Mouse (Mus musculus) liver, embryonic 14.5 days (tissue): ENCODE results near the gene Frmpd1. TPM values are rescaled to one million over a fixed set of nuclear protein-coding genes. Genes with fewer than 3 reads are reported as not detected.

Source experiments
- ATAC-seq: fragments of 200-750 bp; cut with Nextera tagmentation; 2 replicates; pipeline ENCODE4 v1.8.0; 2017; ENCODE audit warnings: moderate number of reproducible peaks, mild to moderate bottlenecking, moderate library complexity; ENCODE audit not compliant: insufficient read depth
- DNase-seq, 3 experiments: peaks; one replicate each; pipeline ENCODE4 v3.0.0-alpha.2; 2012 to 2013; ENCODE audit warnings: low read depth in 3 of 3, low spot score in 3 of 3
- H3K27ac ChIP-seq: fragments of 300-500 bp; sonication (generic); 2 replicates; pipeline ENCODE4 v1.5.1; 2014; ENCODE audit warnings: moderate library complexity, mild to moderate bottlenecking, control low read depth, inconsistent platforms
- H3K27me3 ChIP-seq: fragments of 300-500 bp; sonication (generic); 2 replicates; pipeline ENCODE4 v1.6.1; 2014; ENCODE audit warnings: mild to moderate bottlenecking, low read length, moderate library complexity; ENCODE audit not compliant: control insufficient read depth, insufficient read depth
- H3K36me3 ChIP-seq: fragments of 300-500 bp; sonication (generic); replicated peaks from 2 replicates; pipeline ENCODE4 v1.6.1; 2014; ENCODE audit warnings: low read depth; ENCODE audit not compliant: control insufficient read depth, insufficient read depth
- H3K4me1 ChIP-seq, 2 experiments: fragments of 200-500 bp in 1 of 2; fragments of 300-500 bp in 1 of 2; sonication (generic) in 1 of 2; replicated peaks; 2 replicates each; pipeline ENCODE4 v1.6.1; 2012 to 2014; ENCODE audit warnings: antibody characterized with exemption in 1 of 2, inconsistent platforms in 1 of 2, low read length in 1 of 2; ENCODE audit not compliant: control insufficient read depth in 2 of 2, insufficient read depth in 2 of 2
- H3K4me2 ChIP-seq: fragments of 300-500 bp; sonication (generic); 2 replicates; pipeline ENCODE4 v1.6.1; 2014; ENCODE audit warnings: low read depth, mild to moderate bottlenecking, control low read depth, moderate library complexity
- H3K4me3 ChIP-seq, 2 experiments: fragments of 200-500 bp in 1 of 2; fragments of 300-500 bp in 1 of 2; sonication (generic) in 1 of 2; 2 replicates each; pipeline ENCODE4 v1.5.1; 2012 to 2014; ENCODE audit warnings: low read depth in 2 of 2, low read length in 2 of 2, mild to moderate bottlenecking in 2 of 2, control low read depth in 1 of 2, inconsistent platforms in 1 of 2, moderate library complexity in 1 of 2; ENCODE audit not compliant: insufficient read depth in 1 of 2
- H3K9ac ChIP-seq: fragments of 300-500 bp; sonication (generic); replicated peaks from 2 replicates; pipeline ENCODE4 v1.6.1; 2014; ENCODE audit warnings: mild to moderate bottlenecking, control low read depth, moderate library complexity
- H3K9me3 ChIP-seq: fragments of 300-500 bp; sonication (generic); 2 replicates; pipeline ENCODE4 v1.6.1; 2016; ENCODE audit warnings: low read length, mixed read lengths; ENCODE audit not compliant: control insufficient read depth
- CTCF ChIP-seq: IDR thresholded peaks from 2 replicates; pipeline ENCODE4 v1.5.1; 2016; ENCODE audit warnings: antibody characterized with exemption, low read depth, control low read depth
- EP300 ChIP-seq: IDR thresholded peaks from 2 replicates; pipeline ENCODE4 v1.6.1; 2016; ENCODE audit warnings: antibody characterized with exemption, low read depth
- WGBS: fragments of 180-500 bp; shearing (Covaris S2); extraction: QIAGEN DNeasy Blood & Tissue Kit; methylation state at CpG from one replicate; pipeline ENCODE4 v1.1.7; 2014; ENCODE audit not compliant: insufficient replicate concordance; 5-methylcytosine and 5-hydroxymethylcytosine counted together
- polyA plus RNA-seq, 2 experiments: library from polyadenylated mRNA; depleted of rRNA in 1 of 2; stranded (reverse) in 1 of 2; unstranded in 1 of 2; fragments of >200 nt; fragmentation: Nextera tagmentation in 1 of 2; extraction: Ambion mirVana in 1 of 2; gene quantifications; 2 replicates each; pipeline versions ENCODE4 v1.2.1 to v1.2.3; 2012 to 2014

Gene Frmpd1
- polyA plus RNA-seq (2012; rRNA removed) (0.10 and 0.16 TPM in 2 replicates), polyA plus RNA-seq (2014; fragmentation: Nextera tagmentation; extraction: Ambion mirVana) (0.08 and 0.28 TPM in 2 replicates)

- ATAC-seq (0 out of 2 replicates have a peak, but pooled peaks have one; percentile 39), DNase-seq (no peak)
- Histone ChIP-seq H3K4me1 (no peaks in the 10 kb centered on the region), H3K4me2 (peak within 1 kb of the TSS; percentile 75), H3K27ac (no peak within 1 kb of the TSS), H3K9me3 (no peaks in the 10 kb centered on the region), H3K27me3 (peaks cover 39% of the 10 kb centered on the region), H3K36me3 (no peaks in the 10 kb centered on the region), H3K4me3 (peak within 1 kb of the TSS; percentile 31 to 53), H3K9ac (0 out of 2 replicates have a peak within 1 kb of the TSS, but pooled peaks have one; percentile 16)
- WGBS, result under 1% methylated on average over 70 of the region's 85 CpGs
- TF ChIP-seq EP300, result no peak
- TF ChIP-seq CTCF, result no peak
Measured at GRCm38 (mm10) chr4:45184521-45185330, at the start of gene Frmpd1. Gene Frmpd1, plus strand, starts transcription at chr4:45184875.

GRCm38 (mm10) chr4:45137636-45138035, 47.0 kb upstream of the Frmpd1 start:
- Histone ChIP-seq H3K27me3 (no peaks in the 10 kb centered on the region), H3K9me3 (no peaks in the 10 kb centered on the region), H3K4me1 (0 out of 4 replicates have a peak, but pooled peaks cover 0 to 1% of the 10 kb centered on the region in 2 experiments), H3K36me3 (no peaks in the 10 kb centered on the region), H3K27ac (no peak overlapping the region), H3K9ac (no peak overlapping the region), H3K4me3 (no peak overlapping the region), H3K4me2 (no peak overlapping the region)
- 31% methylated on average over 4 of the region's 4 CpGs for WGBS
- no peak for DNase-seq
- TF ChIP-seq EP300, result no peak
- no peak for TF ChIP-seq CTCF
- ATAC-seq, result no peak

- no peaks in the 10 kb centered on the region for H3K36me3 ChIP-seq
- 47% methylated on average over 5 of the region's 5 CpGs for WGBS
- H3K4me1 ChIP-seq, result 0 out of 4 replicates have a peak, but pooled peaks cover 0 to 1% of the 10 kb centered on the region in 2 experiments
- DNase-seq (no peak), ATAC-seq (no peak)
- H3K4me2 ChIP-seq, result no peak overlapping the region
- H3K27me3 ChIP-seq, result no peaks in the 10 kb centered on the region
- H3K9me3 ChIP-seq, result no peaks in the 10 kb centered on the region
- no peak overlapping the region for H3K9ac ChIP-seq
- TF ChIP-seq EP300, result no peak
- TF ChIP-seq CTCF, result no peak
- H3K27ac ChIP-seq, result no peak overlapping the region
- no peak overlapping the region for H3K4me3 ChIP-seq
Measured at GRCm38 (mm10) chr4:45141835-45142234, 42.8 kb upstream of the Frmpd1 start.

- DNase-seq (no peak), ATAC-seq (no peak)
- Histone ChIP-seq H3K4me1 (0 out of 4 replicates have a peak, but pooled peaks cover 0 to 1% of the 10 kb centered on the region in 2 experiments), H3K9me3 (no peaks in the 10 kb centered on the region), H3K27ac (no peak overlapping the region), H3K4me3 (no peak overlapping the region), H3K9ac (no peak overlapping the region), H3K4me2 (no peak overlapping the region), H3K36me3 (no peaks in the 10 kb centered on the region), H3K27me3 (no peaks in the 10 kb centered on the region)
- TF ChIP-seq CTCF (no peak), EP300 (no peak)
- WGBS, result 28% methylated on average over 11 of the region's 11 CpGs
Measured at GRCm38 (mm10) chr4:45142411-45142810, 42.3 kb upstream of the Frmpd1 start.

- DNase-seq (no peak), ATAC-seq (no peak)
- no peak overlapping the region for H3K4me3 ChIP-seq
- H3K4me1 ChIP-seq, result 0 out of 4 replicates have a peak, but pooled peaks cover 0 to 1% of the 10 kb centered on the region in 2 experiments
- TF ChIP-seq CTCF, result no peak
- TF ChIP-seq EP300, result no peak
- no peak overlapping the region for H3K9ac ChIP-seq
- 62% methylated on average over 8 of the region's 8 CpGs for WGBS
- no peaks in the 10 kb centered on the region for H3K36me3 ChIP-seq
- H3K27ac ChIP-seq, result no peak overlapping the region
- no peak overlapping the region for H3K4me2 ChIP-seq
- no peaks in the 10 kb centered on the region for H3K9me3 ChIP-seq
- no peaks in the 10 kb centered on the region for H3K27me3 ChIP-seq
Measured at GRCm38 (mm10) chr4:45143005-45143404, 41.7 kb upstream of the Frmpd1 start.
